Mouse (Mus musculus): ENCODE measurements around the gene Cyp2a5.
"Not testable (repeated sequence)": the region's sequence is repeated elsewhere in the genome, so short reads cannot be mapped to it uniquely, and the experiment has no call there.

Gene Cyp2a5

GRCm38 (mm10) chr7:26835059-26835458, at the start of gene Cyp2a5:
Cyp2a5 (plus strand) TSS chr7:26835305.
- not testable (repeated sequence) for DNase-seq (ENCODE audit: low read depth, low spot score)

GRCm38 (mm10) chr7:26786013-26786412, 49.1 kb upstream of the Cyp2a5 start:
- DNase-seq (ENCODE audit: low read depth, low spot score): not testable (repeated sequence)

DNA sequence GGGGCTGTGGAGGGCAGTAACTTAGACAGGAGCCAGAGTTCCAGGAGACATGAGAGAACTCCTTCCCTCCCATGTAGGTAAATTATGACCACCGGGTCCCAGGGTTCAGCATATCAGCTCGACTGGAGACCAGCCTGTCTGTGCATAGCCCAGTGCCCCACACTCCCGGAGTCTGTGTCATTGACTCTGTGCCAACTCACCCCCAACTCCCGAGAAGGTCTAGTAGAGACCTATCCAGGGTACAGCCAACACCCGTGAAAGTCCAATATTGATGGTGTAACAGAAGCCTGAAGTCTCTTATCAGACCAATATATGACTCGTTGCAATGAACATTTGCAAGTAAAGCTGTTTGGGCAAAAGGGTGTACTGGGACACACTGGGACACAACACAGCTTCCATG, 45.1 kb upstream of the Cyp2a5 start:
- no peak for DNase-seq (ENCODE audit: low read depth, low spot score)

DNA sequence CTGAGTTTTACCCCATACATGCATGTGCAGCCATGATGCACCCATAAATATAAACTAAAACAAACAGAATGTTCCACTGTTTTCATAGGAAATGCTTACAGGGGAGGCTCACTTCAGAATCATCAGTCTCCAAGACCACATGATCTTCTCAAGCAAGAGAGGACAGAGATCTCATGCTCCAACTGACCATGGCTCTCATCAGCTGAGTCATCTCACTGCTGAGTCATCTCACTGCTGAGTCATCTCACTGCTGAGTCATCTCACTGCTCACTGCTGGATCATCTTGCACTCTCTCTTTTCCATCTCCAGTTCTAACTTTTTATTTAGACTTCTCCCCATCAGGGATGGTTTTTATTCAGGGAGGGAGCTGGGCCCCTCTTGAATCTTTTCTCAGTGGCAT, 35.0 kb upstream of the Cyp2a5 start:
- no peak for DNase-seq (ENCODE audit: low read depth, low spot score)

DNA sequence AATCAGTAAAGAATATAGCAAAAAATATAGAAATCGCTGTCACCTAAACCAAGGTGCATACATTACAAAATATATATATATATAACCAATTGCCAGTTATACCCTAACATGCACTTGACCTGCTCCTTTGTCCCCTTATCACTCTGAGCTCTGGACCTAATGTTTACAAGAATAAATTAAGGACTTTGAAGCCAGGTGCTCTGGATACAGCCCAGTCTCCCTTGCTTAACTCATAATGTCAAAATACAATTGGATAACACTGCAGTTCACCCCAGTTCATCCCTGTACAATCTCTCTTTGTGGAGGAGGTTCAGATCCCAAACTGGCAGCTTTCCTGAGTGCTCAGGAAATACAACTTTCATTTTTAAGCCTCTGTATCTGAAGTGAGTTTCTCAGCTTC, 34.1 kb upstream of the Cyp2a5 start:
- DNase-seq (ENCODE audit: low read depth, low spot score): no peak

- DNase-seq (ENCODE audit: low read depth, low spot score): no peak
These were observed 26.5 kb upstream of the Cyp2a5 start, which contains the start of gene Cyp2g1 for GRCm38 (mm10) chr7:26808592-26808991. Cyp2g1 (plus strand) TSS chr7:26808892.

GRCm38 (mm10) chr7:26831556-26832292, 3.4 kb upstream of the Cyp2a5 start:
- not testable (repeated sequence) for DNase-seq (ENCODE audit: low read depth, low spot score)

GRCm38 (mm10) chr7:26832668-26833067, 2.4 kb upstream of the Cyp2a5 start:
- not testable (repeated sequence) for DNase-seq (ENCODE audit: low read depth, low spot score)

DNA sequence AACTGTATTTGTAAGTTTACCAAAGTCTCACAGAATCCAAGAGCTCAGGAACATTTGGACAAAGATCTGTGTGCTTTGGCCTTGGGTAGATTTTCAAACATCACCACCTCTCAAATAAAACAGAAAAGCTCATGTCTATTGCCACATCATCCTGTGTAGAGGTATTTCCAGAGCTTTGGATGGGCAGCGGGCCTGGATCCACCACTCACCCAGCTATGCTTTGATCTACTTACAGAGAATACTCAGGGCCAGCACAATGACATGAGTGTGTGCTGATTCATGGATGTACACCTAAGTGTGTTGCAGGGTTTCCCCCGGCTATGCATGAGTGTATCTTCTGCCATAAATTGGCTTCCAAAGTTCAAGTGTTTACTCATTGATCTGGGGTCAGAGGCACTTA, 8.3 kb downstream of the Cyp2a5 start:
- not testable (repeated sequence) for DNase-seq (ENCODE audit: low read depth, low spot score)

GRCm38 (mm10) chr7:26850063-26850462, 15.0 kb downstream of the Cyp2a5 start:
- DNase-seq (ENCODE audit: low read depth, low spot score): not testable (repeated sequence)

DNA sequence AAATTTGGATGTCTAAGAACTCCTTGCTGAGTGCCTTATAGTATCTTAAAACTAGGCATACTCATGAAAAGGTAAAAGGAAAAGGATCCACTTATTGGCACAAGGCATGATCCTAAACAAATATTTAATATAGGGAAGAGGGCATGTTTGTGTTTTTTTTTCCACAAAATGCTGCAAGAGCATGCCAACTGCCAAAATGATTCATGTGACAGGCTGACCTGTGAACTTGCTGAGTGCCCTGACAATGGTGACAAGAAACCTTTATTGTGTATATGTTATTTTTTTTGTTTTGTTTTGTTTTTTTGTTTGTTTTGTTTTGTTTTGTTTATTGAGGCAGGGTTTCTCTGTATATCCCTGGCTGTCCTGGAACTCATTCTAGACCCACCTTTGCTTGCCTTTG, 43.5 kb downstream of the Cyp2a5 start:
- DNase-seq (ENCODE audit: low read depth, low spot score): not testable (repeated sequence)

GRCm38 (mm10) chr7:26880600-26880999, 45.5 kb downstream of the Cyp2a5 start:
- not testable (repeated sequence) for DNase-seq (ENCODE audit: low read depth, low spot score)

Data from CD4-positive helper T cell, adult 2 months (primary cell).